Mouse (Mus musculus): ENCODE results near the gene Arnt.

Arnt gene

DNA sequence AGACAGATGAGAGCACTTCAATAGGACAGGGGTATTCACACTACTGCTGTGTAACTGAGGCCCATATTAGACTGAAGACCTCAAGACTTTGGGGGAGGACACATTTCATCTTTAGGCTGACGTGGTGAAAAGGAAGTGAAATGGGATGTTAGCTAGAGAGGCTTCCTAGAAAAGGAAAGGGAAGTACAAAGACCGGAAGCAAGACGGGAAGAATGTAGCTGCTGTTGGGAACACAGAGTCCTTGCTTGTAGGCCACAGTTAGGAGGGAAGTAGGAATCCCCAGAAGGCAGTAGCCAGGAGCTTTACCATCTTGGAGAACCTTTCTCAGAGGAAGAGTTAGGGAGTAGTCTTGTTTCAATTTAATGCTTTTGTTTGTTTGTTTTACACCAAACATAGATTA is 23.6 kb downstream of the Arnt start:
- DNase-seq = no peak

DNA sequence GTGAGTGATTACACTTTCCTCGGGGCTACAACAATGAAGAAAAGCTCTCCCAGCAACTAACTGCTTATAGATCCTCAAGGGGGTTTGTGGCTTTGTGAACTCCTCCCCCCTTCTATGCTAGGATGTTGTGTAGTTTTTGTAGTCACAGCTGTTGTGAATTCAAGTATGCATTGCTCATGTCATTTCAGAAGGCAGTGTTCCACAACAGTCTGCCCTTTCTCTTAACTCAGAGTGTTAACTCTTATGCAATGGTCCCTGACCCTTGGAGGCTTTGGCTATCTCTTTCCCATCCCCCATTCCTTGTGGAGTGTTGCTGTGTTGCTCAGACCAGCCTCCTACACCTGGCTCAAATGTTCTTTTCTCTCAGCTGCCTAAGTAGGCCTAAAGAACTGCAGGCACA is 25.2 kb downstream of the Arnt start:
- DNase-seq = no peak

DNA sequence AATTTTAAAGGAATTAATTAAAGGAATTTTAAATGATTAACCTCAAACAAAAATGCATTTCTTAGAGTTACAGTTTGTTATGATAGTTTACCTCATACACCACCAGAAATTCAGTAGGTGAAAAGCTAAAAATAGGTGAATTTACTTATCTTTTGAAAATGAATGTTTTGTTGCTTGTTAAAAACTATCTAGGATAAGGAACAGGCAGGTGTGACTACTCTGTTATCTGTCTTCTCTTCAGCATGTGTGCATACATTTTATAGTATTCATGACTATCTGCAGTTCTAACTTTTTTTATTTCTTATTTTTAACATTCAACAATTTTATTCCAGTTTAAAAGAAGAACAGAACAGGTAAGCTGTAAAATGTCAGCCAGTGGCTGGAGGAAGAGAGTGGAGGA is 29.7 kb downstream of the Arnt start:
- no peak for DNase-seq

DNA sequence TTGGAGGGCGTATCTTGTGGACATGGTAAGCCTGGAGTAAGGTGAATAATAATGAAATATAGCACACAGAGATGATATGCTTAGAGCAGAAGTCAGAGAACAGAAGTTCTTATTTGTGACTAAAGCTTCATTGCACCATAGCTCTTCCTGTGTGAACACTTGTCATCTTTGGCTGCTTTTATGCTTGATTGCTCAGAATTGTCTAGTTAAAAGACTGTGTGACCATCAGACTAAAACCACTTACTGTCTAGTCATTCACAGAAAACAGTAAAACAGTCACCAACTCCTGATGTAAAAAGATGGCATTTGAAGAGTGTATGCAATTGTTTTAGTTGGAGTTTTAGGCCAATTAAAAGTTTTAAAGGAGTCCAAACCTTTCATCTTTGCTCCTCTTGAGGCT is 44.8 kb downstream of the Arnt start:
- no peak for DNase-seq

GRCm38 (mm10) chr3:95486421-95486820 is 52.2 kb downstream of the Arnt start:
- no peak for DNase-seq

- no peak for DNase-seq
Measured at GRCm38 (mm10) chr3:95488679-95489078, 54.5 kb downstream of the Arnt start.

GRCm38 (mm10) chr3:95490238-95490637 is 56.0 kb downstream of the Arnt start:
- DNase-seq = no peak

GRCm38 (mm10) chr3:95494342-95494741 is 60.2 kb downstream of the Arnt start:
- peak; percentile 48 for DNase-seq

DNA sequence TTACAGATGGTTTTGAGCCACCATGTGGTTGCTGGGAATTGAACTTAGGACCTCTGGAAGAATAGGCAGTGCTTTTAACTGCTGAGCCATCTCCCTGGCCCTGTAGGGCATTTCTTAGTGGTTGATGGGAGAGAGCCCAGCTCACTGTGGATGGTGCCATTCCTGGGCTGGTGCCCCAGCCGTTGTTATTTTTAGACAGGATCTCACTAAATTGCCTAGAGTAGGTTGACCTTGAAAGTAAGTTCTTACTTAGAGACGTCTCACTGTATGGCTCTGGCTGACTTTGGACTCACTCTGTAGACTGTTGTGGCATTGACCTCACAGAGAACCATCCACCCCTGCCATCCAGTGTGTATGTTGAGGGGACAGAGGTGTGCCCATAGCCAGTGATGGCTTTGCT is 64.0 kb downstream of the Arnt start:
- DNase-seq = no peak

- no peak for DNase-seq
Measured at GRCm38 (mm10) chr3:95499024-95499423, 64.8 kb downstream of the Arnt start, which contains the start of gene Ctsk. Gene Ctsk (plus strand): TSS chr3:95499256.

DNA sequence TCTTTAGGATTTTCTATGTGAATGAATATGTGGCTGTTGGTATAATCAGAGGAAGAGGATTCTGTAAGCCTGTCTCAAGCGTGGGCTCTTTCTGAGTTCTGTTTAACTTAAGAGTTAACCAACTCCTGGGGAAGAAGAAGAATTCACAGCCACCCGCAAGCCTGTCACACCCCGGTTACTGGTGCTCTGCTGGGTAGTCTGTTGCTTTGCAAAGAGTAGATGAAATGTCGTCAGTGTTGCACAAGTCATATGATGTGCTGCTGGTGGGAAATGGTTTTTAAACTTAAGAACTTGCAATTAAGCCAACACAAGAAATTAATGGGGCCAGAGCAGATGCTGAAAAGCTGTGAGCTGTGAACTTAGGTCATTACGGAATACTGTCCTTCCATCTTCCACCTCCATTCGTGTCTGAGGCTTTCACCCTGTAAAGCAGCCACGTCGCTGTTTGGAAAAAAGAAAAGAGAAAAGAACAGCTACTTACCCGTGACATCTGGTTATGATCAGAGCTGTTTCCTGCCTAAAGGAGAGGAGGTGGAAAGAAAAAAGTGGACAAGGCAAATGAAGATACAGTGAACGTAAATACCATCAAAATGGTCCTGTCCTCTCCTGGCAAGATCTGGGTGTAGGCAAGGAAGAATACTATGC is 65.4 kb downstream of the Arnt start:
- DNase-seq = no peak

- DNase-seq = no peak
Measured at GRCm38 (mm10) chr3:95502312-95502711, 68.1 kb downstream of the Arnt start.

GRCm38 (mm10) chr3:95509348-95509747 is 75.2 kb downstream of the Arnt start:
- no peak for DNase-seq

GRCm38 (mm10) chr3:95511611-95512180 is 77.5 kb downstream of the Arnt start:
- peak; percentile 61 for DNase-seq

GRCm38 (mm10) chr3:95516614-95517041 is 82.4 kb downstream of the Arnt start:
- DNase-seq = no peak

DNA sequence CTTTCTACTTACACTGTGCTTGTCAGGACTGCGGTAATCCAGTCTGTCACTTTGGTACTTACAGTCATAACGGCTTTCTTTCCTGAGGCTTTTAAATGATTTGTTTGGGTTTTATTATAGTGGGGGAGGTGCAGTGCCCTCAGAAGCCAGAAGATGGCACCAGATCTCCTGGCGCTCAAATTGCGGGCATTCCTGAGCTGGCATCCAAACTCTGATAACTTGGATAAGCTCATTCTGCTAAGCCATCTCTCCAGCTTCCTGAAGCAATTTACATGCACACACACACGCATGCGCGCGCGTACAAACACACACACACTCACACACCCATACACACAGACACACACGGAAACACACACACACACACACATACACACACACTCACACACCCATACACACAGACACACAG is 83.3 kb downstream of the Arnt start:
- peak; percentile 63 for DNase-seq

GRCm38 (mm10) chr3:95518891-95519290 is 84.7 kb downstream of the Arnt start:
- DNase-seq = no peak

GRCm38 (mm10) chr3:95519315-95519714 is 85.1 kb downstream of the Arnt start:
- DNase-seq = no peak

GRCm38 (mm10) chr3:95520100-95520499 is 85.9 kb downstream of the Arnt start:
- DNase-seq = no peak

GRCm38 (mm10) chr3:95521168-95521567 is 87.0 kb downstream of the Arnt start:
- peak; percentile 20 for DNase-seq

DNA sequence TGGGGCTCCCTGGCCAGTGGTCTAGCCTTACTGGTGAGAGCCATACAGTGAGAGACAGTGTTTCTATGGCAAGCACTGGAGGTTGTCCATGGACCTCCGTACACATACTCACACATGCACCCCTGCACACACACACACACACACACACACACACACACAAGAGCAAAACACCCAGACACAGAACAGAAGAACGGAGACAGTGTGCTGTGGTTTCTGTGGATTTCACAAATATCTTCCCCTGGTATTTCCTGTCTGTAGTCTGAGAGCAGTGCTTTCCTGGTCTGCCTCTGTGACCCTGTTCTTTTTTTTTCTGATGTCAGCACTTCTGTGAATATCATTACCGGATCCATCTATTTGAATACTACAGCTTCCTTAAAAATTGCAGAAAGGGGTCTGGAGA is 89.5 kb downstream of the Arnt start:
- DNase-seq = peak; percentile 21

DNA sequence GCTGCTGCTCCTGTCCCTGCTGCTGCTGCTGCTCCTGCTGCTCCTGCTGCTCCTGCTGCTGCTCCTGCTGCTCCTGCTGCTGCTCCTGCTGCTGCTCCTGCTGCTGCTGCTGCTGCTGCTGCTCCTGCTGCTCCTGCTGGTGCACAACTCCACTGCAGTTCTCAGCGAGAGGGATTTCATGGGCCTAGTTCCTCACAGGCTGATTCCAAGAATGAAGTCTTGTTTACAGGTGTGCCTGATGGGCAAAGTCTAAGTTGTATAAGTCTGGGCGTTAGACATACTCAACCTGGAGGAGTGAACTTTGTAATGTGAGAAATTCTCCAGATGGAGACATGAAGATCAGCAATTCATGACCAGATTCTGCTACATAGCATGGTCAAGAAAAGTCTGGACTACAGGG is 90.5 kb downstream of the Arnt start:
- no peak for DNase-seq

DNA sequence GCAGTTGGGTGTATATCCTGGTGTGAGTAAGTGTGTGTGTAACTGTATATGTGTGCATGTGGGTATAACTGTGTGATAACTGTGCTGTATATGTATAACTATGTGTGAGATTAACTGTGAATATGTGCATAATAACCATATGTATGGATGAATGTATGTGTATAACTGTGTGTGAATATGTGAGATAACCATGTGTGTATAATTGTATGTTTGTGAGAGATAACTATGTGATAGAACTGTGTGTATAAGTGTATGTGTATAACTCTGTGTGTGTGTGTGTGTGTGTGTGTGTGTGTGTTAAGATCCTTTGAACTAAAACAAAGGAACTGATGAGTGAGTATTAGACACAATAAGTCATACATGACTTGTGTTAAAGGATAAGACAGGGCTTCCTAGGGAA is 91.9 kb downstream of the Arnt start:
- no peak for DNase-seq

DNA sequence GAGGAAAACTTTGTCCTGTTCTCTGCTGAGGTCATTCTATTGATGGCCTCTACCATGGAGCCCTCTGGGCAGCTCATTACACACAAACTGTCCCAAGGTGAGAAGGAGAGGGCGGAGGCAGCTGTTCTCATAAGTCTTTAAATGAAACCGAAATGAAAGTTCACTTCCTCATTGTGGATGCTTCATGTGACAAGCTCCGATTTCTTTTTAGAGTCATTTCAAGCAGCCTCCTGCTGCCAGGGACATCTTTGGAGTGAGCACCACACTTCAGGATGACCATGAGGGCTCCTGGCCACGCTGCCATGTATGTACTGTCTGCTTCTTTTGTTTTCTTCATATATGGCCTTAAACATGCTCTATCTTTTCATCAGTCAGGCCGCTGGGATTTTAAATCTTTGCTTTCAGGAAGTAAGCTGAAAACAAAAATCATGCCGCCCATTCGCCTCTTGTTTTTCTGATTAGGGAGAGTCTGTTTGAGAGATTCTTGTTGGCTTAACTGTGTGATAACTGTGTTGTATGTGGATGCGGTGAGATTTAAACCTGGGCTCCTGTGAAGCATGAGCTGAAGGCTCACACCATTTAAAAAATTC is 92.5 kb downstream of the Arnt start, which contains the start of gene Ctss:
Gene Ctss, plus strand, starts transcription at position 165 of the 590 bp plus-strand sequence.
- DNase-seq = peak; percentile 18

DNA sequence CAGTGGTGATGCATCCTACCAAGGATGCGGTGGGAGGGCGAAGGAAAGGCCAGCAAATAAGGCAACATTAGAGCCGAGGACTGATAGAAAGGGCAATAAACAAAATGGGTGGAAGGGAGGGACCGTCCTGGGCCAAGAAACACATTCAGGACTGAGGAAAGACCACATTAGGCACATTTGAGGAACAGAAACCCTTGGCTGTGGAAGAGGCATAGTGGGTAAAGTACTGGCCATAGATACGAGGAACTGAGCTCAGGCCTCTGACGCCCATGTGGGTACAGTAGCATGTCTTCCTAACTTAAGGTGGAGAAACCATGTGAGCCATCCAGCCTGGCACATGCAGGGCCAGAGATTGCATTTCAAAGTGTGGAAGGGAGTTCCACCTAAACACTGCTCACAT is 95.6 kb downstream of the Arnt start:
- DNase-seq = no peak
